28 mouse cellular contexts compared by ENCODE assay signal in the genomic region with DNA sequence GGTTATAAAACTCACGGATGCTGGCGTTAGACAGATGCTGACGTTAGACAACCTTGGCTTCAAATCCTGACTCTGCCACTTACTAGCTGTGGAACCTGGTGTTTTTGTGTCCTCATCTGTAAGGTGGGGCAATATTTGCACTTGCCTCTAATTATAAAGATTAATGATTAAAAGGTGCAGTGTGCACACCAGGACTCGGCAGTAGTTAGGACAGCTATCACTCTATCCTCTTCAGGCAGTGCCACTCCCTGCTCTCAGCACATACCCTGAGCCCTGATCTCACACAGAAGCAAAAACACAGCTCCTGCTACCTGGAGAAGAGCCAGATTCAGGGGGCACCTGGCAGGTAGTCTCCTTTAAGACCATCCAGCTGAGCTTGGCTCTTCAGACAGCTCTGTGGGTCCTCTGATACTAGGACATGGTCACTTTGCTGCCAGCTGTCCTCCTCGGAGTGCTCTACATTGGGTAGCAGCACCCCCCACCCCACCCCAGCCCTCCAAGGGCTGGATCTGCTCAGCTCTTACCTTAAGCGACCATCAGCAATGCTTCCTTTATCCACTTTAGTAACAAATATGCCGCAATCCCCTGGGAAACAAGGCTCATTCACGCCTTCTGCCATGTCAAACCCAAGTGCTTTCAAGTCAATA.
A peak's percentile ranks its signal among the peaks of the same experiment; 100 is the strongest.
DNase-seq lines count a peak whose midpoint lies in the region; ATAC-seq and TF ChIP-seq lines count a peak whose summit lies in the region.
"Had no signal": no experiment of that assay in that cellular context is flagged by ENCODE, and none has a peak within 500 bp of the region (broad histone marks: within the 10 kb centered on the region; RNA-seq: fewer than 3 reads in every experiment).

No protein-coding gene starts in this region.

- no peak overlapping the region for H3K9ac ChIP-seq in liver, adult 2 months (ENCODE audit: low read depth, low read length)
- H3K9ac ChIP-seq in liver, embryonic 12.5 days, result no peak overlapping the region
- no peak overlapping the region for H3K9ac ChIP-seq in intestine, embryonic 14.5 days (ENCODE audit: low read length)
- no peak overlapping the region for H3K9ac ChIP-seq in intestine, postnatal 0 days (ENCODE audit: low read depth, low read length)
- no peak overlapping the region for H3K9ac ChIP-seq in stomach, embryonic 16.5 days (ENCODE audit: low read length)
- H3K9ac ChIP-seq in neural tube, embryonic 15.5 days (replicated peaks), result no peak overlapping the region
- H3K9ac ChIP-seq: embryonic facial prominence, embryonic 13.5 days; forebrain, embryonic 12.5 days; forebrain, embryonic 15.5 days; heart, embryonic 12.5 days; heart, embryonic 15.5 days; hindbrain, embryonic 13.5 days had no signal

- H3K27me3 ChIP-seq in liver, adult 2 months (ENCODE audit: control insufficient read depth, insufficient read depth, low read length), result no peaks in the 10 kb centered on the region
- no peaks in the 10 kb centered on the region for H3K27me3 ChIP-seq in liver, embryonic 12.5 days (replicated peaks)
- no peaks in the 10 kb centered on the region for H3K27me3 ChIP-seq in intestine, embryonic 14.5 days (replicated peaks; ENCODE audit: control insufficient read depth, insufficient read depth, low read length)
- H3K27me3 ChIP-seq in intestine, postnatal 0 days (replicated peaks; ENCODE audit: control insufficient read depth, insufficient read depth, low read length), result no peaks in the 10 kb centered on the region
- H3K27me3 ChIP-seq in stomach, embryonic 16.5 days (ENCODE audit: control insufficient read depth, insufficient read depth, low read length), result no peaks in the 10 kb centered on the region
- H3K27me3 ChIP-seq in neural tube, embryonic 15.5 days (replicated peaks), result no peaks in the 10 kb centered on the region
- H3K27me3 ChIP-seq: embryonic facial prominence, embryonic 13.5 days; forebrain, embryonic 12.5 days; forebrain, embryonic 15.5 days; heart, embryonic 12.5 days; heart, embryonic 15.5 days; hindbrain, embryonic 13.5 days had no signal

- ATAC-seq in liver, embryonic 12.5 days, result no peak
- ATAC-seq in intestine, embryonic 14.5 days (replicated peaks; ENCODE audit: low FRiP score, low TSS enrichment, low read depth), result peak; percentile 87
- ATAC-seq in intestine, postnatal 0 days, result peak; percentile 90
- ATAC-seq in stomach, embryonic 16.5 days (ENCODE audit: insufficient read depth, low FRiP score), result peak; percentile 87
- no peak for ATAC-seq in megakaryocyte progenitor cell, adult 5-6 weeks (replicated peaks; ENCODE audit: poor library complexity)
- ATAC-seq in neural tube, embryonic 15.5 days (ENCODE audit: low FRiP score), result no peak
- ATAC-seq: activated CD4-positive, CD25-positive, alpha-beta regulatory T cell, adult 4 months; forebrain, embryonic 15.5 days had no signal

- H3K4me1 ChIP-seq in liver, adult 2 months (ENCODE audit: control insufficient read depth, insufficient read depth, low read length), result no peaks in the 10 kb centered on the region
- no peaks in the 10 kb centered on the region for H3K4me1 ChIP-seq in liver, embryonic 12.5 days
- no peaks in the 10 kb centered on the region for H3K4me1 ChIP-seq in intestine, embryonic 14.5 days (replicated peaks; ENCODE audit: control insufficient read depth, insufficient read depth, low read length)
- H3K4me1 ChIP-seq in intestine, postnatal 0 days (replicated peaks; ENCODE audit: control insufficient read depth, insufficient read depth, low read length), result no peaks in the 10 kb centered on the region
- H3K4me1 ChIP-seq in stomach, embryonic 16.5 days (ENCODE audit: control insufficient read depth, insufficient read depth, low read length), result 0 out of 2 replicates have a peak, but pooled peaks cover 3% of the 10 kb centered on the region
- H3K4me1 ChIP-seq in neural tube, embryonic 15.5 days, result no peaks in the 10 kb centered on the region
- H3K4me1 ChIP-seq: embryonic facial prominence, embryonic 10.5 days; embryonic facial prominence, embryonic 13.5 days; forebrain, embryonic 12.5 days; forebrain, embryonic 15.5 days; heart, embryonic 15.5 days; hindbrain, embryonic 10.5 days; hindbrain, embryonic 13.5 days had no signal

- no peak overlapping the region for H3K27ac ChIP-seq in liver, adult 2 months (replicated peaks; ENCODE audit: insufficient read depth, low read depth, low read length)
- H3K27ac ChIP-seq in liver, embryonic 12.5 days, result no peak overlapping the region
- no peak overlapping the region for H3K27ac ChIP-seq in intestine, embryonic 14.5 days (ENCODE audit: low read depth)
- H3K27ac ChIP-seq in intestine, postnatal 0 days (ENCODE audit: low read depth, low read length), result no peak overlapping the region
- no peak overlapping the region for H3K27ac ChIP-seq in stomach, embryonic 16.5 days (ENCODE audit: low read length)
- no peak overlapping the region for H3K27ac ChIP-seq in neural tube, embryonic 15.5 days (replicated peaks)
- H3K27ac ChIP-seq: embryonic facial prominence, embryonic 10.5 days; embryonic facial prominence, embryonic 13.5 days; forebrain, embryonic 12.5 days; forebrain, embryonic 15.5 days; heart, embryonic 15.5 days; hindbrain, embryonic 10.5 days; hindbrain, embryonic 13.5 days had no signal

- H3K79me2 ChIP-seq in liver, adult 2 months (ENCODE audit: control insufficient read depth, insufficient read depth, low read length), result no peaks in the 10 kb centered on the region

- no peak overlapping the region for H3K4me2 ChIP-seq in liver, embryonic 12.5 days
- no peak overlapping the region for H3K4me2 ChIP-seq in intestine, embryonic 14.5 days (ENCODE audit: low read length)
- no peak overlapping the region for H3K4me2 ChIP-seq in intestine, postnatal 0 days (replicated peaks; ENCODE audit: low read depth)
- H3K4me2 ChIP-seq in stomach, embryonic 16.5 days (ENCODE audit: low read depth, low read length), result no peak overlapping the region
- no peak overlapping the region for H3K4me2 ChIP-seq in neural tube, embryonic 15.5 days
- H3K4me2 ChIP-seq: embryonic facial prominence, embryonic 13.5 days; forebrain, embryonic 12.5 days; forebrain, embryonic 15.5 days; heart, embryonic 12.5 days; heart, embryonic 15.5 days; hindbrain, embryonic 13.5 days had no signal

- DNase-seq in liver, adult 2 months (ENCODE audit: extremely low read depth, low read depth, low spot score), result peak; percentile 4
- DNase-seq in intestine, embryonic 14.5 days (ENCODE audit: low spot score), result no peak
- DNase-seq in kidney, adult 11 months, result no peak
- DNase-seq: adrenal gland, postnatal 10 days; adrenal gland, postnatal 36 days; cerebellum, adult 18-20 months; cerebellum, adult 9-10 months; cerebellum, postnatal 25 days; embryo, embryonic 11 days; gastrocnemius, postnatal 25 days; heart, adult 18-20 months; heart, postnatal 10 days; heart, postnatal 36 days had no signal

- TF ChIP-seq POLR2A in liver, adult 2 months (IDR thresholded peaks at IDR 0.05; ENCODE audit: extremely low read depth, insufficient read depth, low read length), result no peak

- H3K36me3 ChIP-seq in liver, adult 2 months (ENCODE audit: control insufficient read depth, insufficient read depth, low read length), result peaks cover 2% of the 10 kb centered on the region; the same call in 1 of the 2 replicates
- 0 out of 2 replicates have a peak, but pooled peaks cover 8% of the 10 kb centered on the region for H3K36me3 ChIP-seq in liver, embryonic 12.5 days
- peaks cover 76% of the 10 kb centered on the region for H3K36me3 ChIP-seq in intestine, embryonic 14.5 days (ENCODE audit: control insufficient read depth, insufficient read depth, low read length)
- H3K36me3 ChIP-seq in intestine, postnatal 0 days (ENCODE audit: control insufficient read depth, insufficient read depth), result peaks cover 62% of the 10 kb centered on the region
- H3K36me3 ChIP-seq in stomach, embryonic 16.5 days (ENCODE audit: control insufficient read depth, insufficient read depth, low read length), result peaks cover 23% of the 10 kb centered on the region
- peaks cover 75% of the 10 kb centered on the region for H3K36me3 ChIP-seq in neural tube, embryonic 15.5 days

- no peak overlapping the region for H3K4me3 ChIP-seq in liver, adult 2 months (ENCODE audit: insufficient read depth, low read depth, low read length)
- no peak overlapping the region for H3K4me3 ChIP-seq in liver, embryonic 12.5 days
- H3K4me3 ChIP-seq in intestine, embryonic 14.5 days (ENCODE audit: low read depth, low read length), result no peak overlapping the region
- H3K4me3 ChIP-seq in intestine, postnatal 0 days (ENCODE audit: low read depth, low read length), result no peak overlapping the region
- no peak overlapping the region for H3K4me3 ChIP-seq in stomach, embryonic 16.5 days (replicated peaks; ENCODE audit: low read length)
- H3K4me3 ChIP-seq in neural tube, embryonic 15.5 days (replicated peaks), result no peak overlapping the region
- H3K4me3 ChIP-seq: embryonic facial prominence, embryonic 10.5 days; embryonic facial prominence, embryonic 13.5 days; erythroblast, embryonic 14.5 days; forebrain, embryonic 12.5 days; forebrain, embryonic 15.5 days; heart, embryonic 12.5 days; heart, embryonic 15.5 days; hindbrain, embryonic 10.5 days; hindbrain, embryonic 13.5 days had no signal

- no peak for TF ChIP-seq CTCF in liver, adult 2 months (IDR thresholded peaks at IDR 0.05; ENCODE audit: low read depth, low read length)
- no peak for TF ChIP-seq CTCF in intestine, postnatal 0 days (IDR thresholded peaks at IDR 0.05; ENCODE audit: low read depth)

- no peaks in the 10 kb centered on the region for H3K9me3 ChIP-seq in liver, embryonic 12.5 days (replicated peaks)
- H3K9me3 ChIP-seq in intestine, embryonic 14.5 days (ENCODE audit: control insufficient read depth, low read length), result no peaks in the 10 kb centered on the region
- H3K9me3 ChIP-seq in intestine, postnatal 0 days (ENCODE audit: control insufficient read depth), result no peaks in the 10 kb centered on the region
- no peaks in the 10 kb centered on the region for H3K9me3 ChIP-seq in stomach, embryonic 16.5 days (replicated peaks; ENCODE audit: control insufficient read depth, low read length)
- H3K9me3 ChIP-seq in neural tube, embryonic 15.5 days (replicated peaks), result no peaks in the 10 kb centered on the region
- H3K9me3 ChIP-seq: embryonic facial prominence, embryonic 10.5 days; embryonic facial prominence, embryonic 13.5 days; forebrain, embryonic 12.5 days; forebrain, embryonic 15.5 days; heart, embryonic 12.5 days; heart, embryonic 15.5 days; hindbrain, embryonic 10.5 days; hindbrain, embryonic 13.5 days had no signal

- 81% methylated on average over 8 of the region's 8 CpGs for WGBS in liver, adult 2 months
- WGBS in liver, embryonic 12.5 days (ENCODE audit: insufficient replicate concordance), result 79% methylated on average over 8 of the region's 8 CpGs
- 80% methylated on average over 8 of the region's 8 CpGs for WGBS in intestine, embryonic 14.5 days
- WGBS in intestine, postnatal 0 days, result 50% methylated on average over 8 of the region's 8 CpGs
- 72% methylated on average over 8 of the region's 8 CpGs for WGBS in stomach, embryonic 16.5 days
- 90% methylated on average over 8 of the region's 8 CpGs for WGBS in neural tube, embryonic 15.5 days

Comparison
In these comparisons a context has a peak if more than half of its experiments do, and no peak if none do; other contexts are left out.
1. ATAC-seq: peak in intestine, embryonic 14.5 days (single experiment), intestine, postnatal 0 days (single experiment) and stomach, embryonic 16.5 days (single experiment); none in liver, embryonic 12.5 days (single experiment), megakaryocyte progenitor cell, adult 5-6 weeks (single experiment) and neural tube, embryonic 15.5 days (single experiment).